Mouse (Mus musculus) heart, embryonic 15.5 days (tissue): ENCODE data around the gene Gm11938. TPM values are rescaled to one million over a fixed set of nuclear protein-coding genes. Genes with fewer than 3 reads are reported as not detected.

ENCODE experiments used
- ATAC-seq: fragments of 200-750 bp; cut with Nextera tagmentation; replicated peaks from 2 replicates; pipeline ENCODE4 v1.8.0; 2017; ENCODE audit warnings: low read depth, moderate TSS enrichment; ENCODE audit not compliant: insufficient number of reproducible peaks, insufficient read depth, low FRiP score
- H3K27ac ChIP-seq: fragments of 300-500 bp; sonication (generic); 2 replicates; pipeline ENCODE4 v1.5.1; 2015; ENCODE audit warnings: mild to moderate bottlenecking, inconsistent platforms
- H3K27me3 ChIP-seq: fragments of 300-500 bp; sonication (generic); 2 replicates; pipeline ENCODE4 v1.6.1; 2015; ENCODE audit warnings: inconsistent platforms
- H3K36me3 ChIP-seq: fragments of 300-500 bp; sonication (generic); 2 replicates; pipeline ENCODE4 v1.6.1; 2015; ENCODE audit warnings: mild to moderate bottlenecking, inconsistent platforms
- H3K4me1 ChIP-seq: fragments of 300-500 bp; sonication (generic); replicated peaks from 2 replicates; pipeline ENCODE4 v1.6.1; 2015; ENCODE audit warnings: inconsistent platforms
- H3K4me2 ChIP-seq: fragments of 300-500 bp; sonication (generic); 2 replicates; pipeline ENCODE4 v1.6.1; 2015; ENCODE audit warnings: inconsistent platforms, mild to moderate bottlenecking, moderate library complexity
- H3K4me3 ChIP-seq: fragments of 300-500 bp; sonication (generic); 2 replicates; pipeline ENCODE4 v1.5.1; 2015; ENCODE audit warnings: mild to moderate bottlenecking, inconsistent platforms
- H3K9ac ChIP-seq: fragments of 300-500 bp; sonication (generic); 2 replicates; pipeline ENCODE4 v1.6.1; 2015; ENCODE audit warnings: mild to moderate bottlenecking, inconsistent platforms
- H3K9me3 ChIP-seq: fragments of 300-500 bp; sonication (generic); replicated peaks from 2 replicates; pipeline ENCODE4 v1.6.1; 2016; ENCODE audit warnings: inconsistent platforms
- WGBS: fragments of 180-500 bp; shearing (Covaris S2); methylation state at CpG from one replicate; pipeline ENCODE4 v1.1.7; 2015; ENCODE audit warnings: mixed read lengths; 5-methylcytosine and 5-hydroxymethylcytosine counted together
- polyA plus RNA-seq: library from polyadenylated mRNA; unstranded; fragments of >200 nt; fragmentation: Nextera tagmentation; extraction: Ambion mirVana; gene quantifications from 2 replicates; pipeline ENCODE4 v1.2.1, GENCODE M21; 2015

The Gm11938 gene
- polyA plus RNA-seq, 1 experiment from 2014 or later: not detected

- H3K27me3 ChIP-seq: no peaks in the 10 kb centered on the region
- 88% methylated on average over 7 of the region's 7 CpGs for WGBS
- ATAC-seq: no peak
- H3K4me1 ChIP-seq: no peaks in the 10 kb centered on the region
- H3K4me3 ChIP-seq: no peak within 1 kb of the TSS
- H3K9me3 ChIP-seq: no peaks in the 10 kb centered on the region
- H3K27ac ChIP-seq: no peak within 1 kb of the TSS
- no peak within 1 kb of the TSS for H3K4me2 ChIP-seq
- no peaks in the 10 kb centered on the region for H3K36me3 ChIP-seq
- H3K9ac ChIP-seq: no peak within 1 kb of the TSS
These were observed 36.6 kb downstream of the Gm11938 start, which contains the start of gene Krtap3-1 for GRCm38 (mm10) chr11:99566530-99566929. Krtap3-1 (minus strand) TSS chr11:99566630.

GRCm38 (mm10) chr11:99562580-99562979 is 40.5 kb downstream of the Gm11938 start:
- Histone ChIP-seq H3K9ac (no peak overlapping the region), H3K4me2 (no peak overlapping the region), H3K4me3 (no peak overlapping the region), H3K36me3 (no peaks in the 10 kb centered on the region), H3K27ac (no peak overlapping the region), H3K9me3 (no peaks in the 10 kb centered on the region), H3K27me3 (no peaks in the 10 kb centered on the region), H3K4me1 (no peaks in the 10 kb centered on the region)
- ATAC-seq: no peak
- WGBS: 72% methylated on average over 6 of the region's 6 CpGs

DNA sequence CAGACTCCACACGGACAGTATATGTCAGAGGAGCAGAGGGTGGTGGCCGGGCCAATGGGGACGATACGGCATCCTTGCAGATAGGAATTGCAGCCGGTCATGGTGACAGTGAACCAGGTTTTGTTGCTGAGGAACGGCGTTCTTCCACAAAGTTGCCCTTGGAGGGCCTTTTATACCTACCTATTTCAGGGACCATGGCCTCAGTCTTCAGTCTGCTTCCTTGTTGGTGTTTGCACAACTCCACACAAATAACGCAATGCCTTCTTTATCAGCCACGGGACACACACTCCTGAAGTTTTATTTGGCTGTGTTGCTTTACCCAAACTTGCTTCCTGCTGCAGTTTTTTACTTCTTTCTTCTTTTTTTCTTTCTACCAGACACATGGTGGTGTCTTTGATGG is 43.7 kb downstream of the Gm11938 start, which contains the start of gene Gm11939:
Gm11939 (minus strand) TSS at position 101 of the 400 bp plus-strand sequence.
- H3K4me1 ChIP-seq: no peaks in the 10 kb centered on the region
- no peaks in the 10 kb centered on the region for H3K36me3 ChIP-seq
- WGBS: 79% methylated on average over 9 of the region's 9 CpGs
- no peaks in the 10 kb centered on the region for H3K9me3 ChIP-seq
- H3K9ac ChIP-seq: no peak within 1 kb of the TSS
- no peak within 1 kb of the TSS for H3K4me3 ChIP-seq
- no peak within 1 kb of the TSS for H3K4me2 ChIP-seq
- no peak within 1 kb of the TSS for H3K27ac ChIP-seq
- H3K27me3 ChIP-seq: no peaks in the 10 kb centered on the region
- no peak for ATAC-seq

DNA sequence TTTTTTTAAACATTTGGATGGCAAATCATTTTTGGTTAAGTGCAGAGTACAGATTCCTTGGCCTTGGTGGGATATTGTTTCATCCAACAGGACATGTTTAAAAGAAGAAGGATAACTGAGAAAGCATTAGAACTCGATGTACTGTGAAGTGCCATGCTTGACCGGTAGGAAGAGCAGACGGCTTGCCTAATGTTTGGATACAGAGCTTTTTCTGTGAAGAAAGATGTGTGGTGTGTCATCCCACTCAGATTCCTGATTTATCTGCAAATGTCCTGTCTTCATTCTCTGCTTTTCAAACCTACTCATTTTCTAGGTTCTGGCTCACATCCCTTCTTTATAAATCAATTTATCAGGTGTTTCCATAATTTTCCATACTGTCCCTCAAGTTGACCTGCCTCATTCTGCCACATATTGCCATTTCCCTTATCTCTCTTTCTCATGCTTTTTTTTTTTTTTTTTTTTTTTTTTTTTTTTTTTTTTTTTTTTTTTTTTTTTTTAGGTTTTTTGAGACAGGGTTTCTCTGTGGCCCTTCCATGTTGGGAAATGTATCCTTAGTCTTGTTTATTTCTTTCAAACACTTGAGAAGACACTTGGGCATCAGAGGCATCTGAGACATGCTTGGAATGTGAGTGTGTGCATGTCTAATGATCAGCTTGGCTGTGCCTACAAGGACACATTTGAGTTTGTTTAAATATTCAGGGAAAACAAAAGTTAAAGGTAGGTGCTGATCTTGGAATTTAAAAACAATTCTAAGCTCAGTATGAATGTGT is 44.9 kb downstream of the Gm11938 start:
- Histone ChIP-seq H3K4me1 (no peaks in the 10 kb centered on the region), H3K36me3 (no peaks in the 10 kb centered on the region), H3K27me3 (no peaks in the 10 kb centered on the region), H3K9me3 (no peaks in the 10 kb centered on the region), H3K4me3 (no peak overlapping the region), H3K9ac (no peak overlapping the region), H3K4me2 (no peak overlapping the region), H3K27ac (no peak overlapping the region)
- 73% methylated on average over 3 of the region's 3 CpGs for WGBS
- no peak for ATAC-seq

- no peak within 1 kb of the TSS for H3K4me2 ChIP-seq
- H3K27ac ChIP-seq: no peak within 1 kb of the TSS
- no peaks in the 10 kb centered on the region for H3K27me3 ChIP-seq
- no peak within 1 kb of the TSS for H3K4me3 ChIP-seq
- no peak for ATAC-seq
- H3K4me1 ChIP-seq: no peaks in the 10 kb centered on the region
- H3K36me3 ChIP-seq: no peaks in the 10 kb centered on the region
- H3K9ac ChIP-seq: no peak within 1 kb of the TSS
- H3K9me3 ChIP-seq: no peaks in the 10 kb centered on the region
- WGBS: 47% methylated on average over 2 of the region's 2 CpGs
These were observed 46.4 kb downstream of the Gm11938 start, which contains the start of gene Krtap3-2 for GRCm38 (mm10) chr11:99556753-99557152. Krtap3-2 (minus strand) TSS chr11:99556853.

DNA sequence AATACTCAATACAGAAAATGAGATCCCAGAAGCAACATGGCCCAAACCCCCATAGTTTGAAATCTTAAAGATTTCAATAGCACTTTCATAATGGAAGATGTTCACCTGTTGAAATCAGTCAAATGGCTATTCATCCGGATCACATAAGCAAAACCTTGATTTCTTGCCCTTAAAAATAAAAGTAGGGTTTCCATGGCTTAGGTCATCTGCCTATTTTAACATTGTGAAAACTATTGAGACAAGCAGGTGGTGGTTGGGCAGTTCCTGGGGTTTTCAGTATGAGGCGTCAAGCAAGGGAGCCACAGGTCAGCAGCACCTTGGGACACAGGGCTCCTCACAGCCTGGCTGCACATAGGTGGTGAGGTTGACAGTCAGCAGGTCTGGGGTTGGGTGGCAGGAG is 46.9 kb downstream of the Gm11938 start:
- no peak for ATAC-seq
- H3K9ac ChIP-seq: no peak overlapping the region
- no peak overlapping the region for H3K4me2 ChIP-seq
- 74% methylated on average over 2 of the region's 2 CpGs for WGBS
- H3K27me3 ChIP-seq: no peaks in the 10 kb centered on the region
- no peaks in the 10 kb centered on the region for H3K36me3 ChIP-seq
- H3K9me3 ChIP-seq: no peaks in the 10 kb centered on the region
- no peak overlapping the region for H3K4me3 ChIP-seq
- no peak overlapping the region for H3K27ac ChIP-seq
- no peaks in the 10 kb centered on the region for H3K4me1 ChIP-seq

Other genes with a start within 250 kb of the Gm11938 start
- gene Krt28, start 228.4 kb downstream of the Gm11938 start, polyA plus RNA-seq: not detected in 2 replicates
- gene Krt10, start 213.9 kb downstream of the Gm11938 start, polyA plus RNA-seq: 11.8 and 18.2 TPM in 2 replicates
- not detected in 2 replicates for gene Krt12, start 181.0 kb downstream of the Gm11938 start, polyA plus RNA-seq
- gene Krt20, start 165.2 kb downstream of the Gm11938 start, polyA plus RNA-seq: 0.43 and 0.68 TPM in 2 replicates
- gene Krt23, start 110.2 kb downstream of the Gm11938 start, polyA plus RNA-seq: 0.32 and 0.35 TPM in 2 replicates
- gene Krt39, start 82.0 kb downstream of the Gm11938 start, polyA plus RNA-seq: not detected in 2 replicates
- not detected in 2 replicates for gene Krt40, start 60.1 kb downstream of the Gm11938 start, polyA plus RNA-seq
- not detected in 2 replicates for gene Krtap3-3, start 52.4 kb downstream of the Gm11938 start, polyA plus RNA-seq
- gene Krtap3-2, start 46.5 kb downstream of the Gm11938 start, polyA plus RNA-seq: not detected in 2 replicates
- gene Gm11939, start 43.8 kb downstream of the Gm11938 start, polyA plus RNA-seq: not detected in 2 replicates
- not detected in 2 replicates for gene Krtap3-1, start 36.7 kb downstream of the Gm11938 start, polyA plus RNA-seq
- not detected in 2 replicates for gene Krtap1-5, start 22.3 kb downstream of the Gm11938 start, polyA plus RNA-seq
- gene Krtap1-4, start 19.7 kb downstream of the Gm11938 start, polyA plus RNA-seq: not detected in 2 replicates
- not detected in 2 replicates for gene Krtap1-3, start 12.0 kb downstream of the Gm11938 start, polyA plus RNA-seq
- not detected in 2 replicates for gene Krtap9-3, start 5.2 kb downstream of the Gm11938 start, polyA plus RNA-seq
- not detected in 2 replicates for gene Gm11937, start 6.9 kb upstream of the Gm11938 start, polyA plus RNA-seq
- not detected in 2 replicates for gene Krtap2-4, start 11.5 kb upstream of the Gm11938 start, polyA plus RNA-seq
- not detected in 2 replicates for gene Gm11562, start 17.1 kb upstream of the Gm11938 start, polyA plus RNA-seq
- not detected in 2 replicates for gene Krtap4-1, start 24.9 kb upstream of the Gm11938 start, polyA plus RNA-seq
- not detected in 2 replicates for gene Krtap4-2, start 31.8 kb upstream of the Gm11938 start, polyA plus RNA-seq
- not detected in 2 replicates for gene Krtap4-7, start 40.8 kb upstream of the Gm11938 start, polyA plus RNA-seq
- gene Gm11555, start 46.9 kb upstream of the Gm11938 start, polyA plus RNA-seq: not detected in 2 replicates
- gene Gm11563, start 55.7 kb upstream of the Gm11938 start, polyA plus RNA-seq: not detected in 2 replicates
- gene Krtap4-6, start 62.7 kb upstream of the Gm11938 start, polyA plus RNA-seq: not detected in 2 replicates
- not detected in 2 replicates for gene Gm14190, start 87.4 kb upstream of the Gm11938 start, polyA plus RNA-seq
- gene Gm14180, start 131.0 kb upstream of the Gm11938 start, polyA plus RNA-seq: not detected in 2 replicates
- not detected in 2 replicates for gene Gm11595, start 169.6 kb upstream of the Gm11938 start, polyA plus RNA-seq
- not detected in 2 replicates for gene Krtap4-8, start 177.4 kb upstream of the Gm11938 start, polyA plus RNA-seq
- not detected in 2 replicates for gene Krtap4-9, start 181.9 kb upstream of the Gm11938 start, polyA plus RNA-seq
- gene Gm11596, start 190.2 kb upstream of the Gm11938 start, polyA plus RNA-seq: not detected in 2 replicates
- gene Gm11569, start 195.6 kb upstream of the Gm11938 start, polyA plus RNA-seq: not detected in 2 replicates
- gene Gm11554, start 201.1 kb upstream of the Gm11938 start, polyA plus RNA-seq: not detected in 2 replicates
- gene Krtap4-13, start 206.6 kb upstream of the Gm11938 start, polyA plus RNA-seq: not detected in 2 replicates
- gene Gm11564, start 212.4 kb upstream of the Gm11938 start, polyA plus RNA-seq: not detected in 2 replicates
- gene 2300003K06Rik, start 234.8 kb upstream of the Gm11938 start, polyA plus RNA-seq: not detected in 2 replicates
- not detected in 2 replicates for gene Krtap4-16, start 248.3 kb upstream of the Gm11938 start, polyA plus RNA-seq